Mouse (Mus musculus) right cerebral cortex, postnatal 10 days (tissue): ENCODE data around the gene Vmn1r151.
"Not testable (repeated sequence)": the region's sequence is repeated elsewhere in the genome, so short reads cannot be mapped to it uniquely, and the experiment has no call there.

ENCODE experiments used
- DNase-seq, 2 experiments: peaks; one replicate each; pipeline ENCODE4 v3.0.0; 2021; ENCODE audit warnings: low spot score in 2 of 2

The Vmn1r151 gene

GRCm38 (mm10) chr7:22499578-22499977, at the start of gene Vmn1r151:
Vmn1r151 (minus strand) TSS chr7:22499678.
- DNase-seq, result not testable (repeated sequence)

GRCm38 (mm10) chr7:22534787-22535186, 35.3 kb upstream of the Vmn1r151 start, which contains the start of gene Gm8677:
Gm8677 (minus strand) TSS chr7:22534887.
- not testable (repeated sequence) for DNase-seq

- DNase-seq, result not testable (repeated sequence)
Observed at GRCm38 (mm10) chr7:22522667-22523066, 23.2 kb upstream of the Vmn1r151 start, which contains the start of gene Vmn1r152. Vmn1r152 (plus strand) TSS chr7:22522967.

DNA sequence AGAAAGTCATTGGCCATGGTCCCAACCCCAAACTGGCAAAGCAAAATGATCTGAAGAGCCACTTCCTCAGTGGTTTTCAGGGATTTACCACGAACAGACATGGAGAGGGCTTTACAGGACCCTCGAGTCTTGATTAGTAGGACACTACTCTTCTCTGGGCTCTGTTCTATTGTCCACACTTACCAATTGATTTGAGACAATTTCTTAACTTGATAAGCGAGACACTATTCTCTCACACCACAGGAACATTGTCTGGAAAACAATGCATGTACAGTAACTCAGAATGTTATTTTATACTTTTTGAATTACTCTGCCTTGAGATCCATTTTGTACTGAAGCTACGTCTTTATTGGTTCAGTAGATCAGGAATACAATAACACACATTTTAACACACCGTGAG, 35.5 kb downstream of the Vmn1r151 start, which contains the start of gene Gm10665:
Gene Gm10665, minus strand, starts transcription at position 101 of the 400 bp plus-strand sequence.
- DNase-seq, result not testable (repeated sequence)
